In the genomic region with DNA sequence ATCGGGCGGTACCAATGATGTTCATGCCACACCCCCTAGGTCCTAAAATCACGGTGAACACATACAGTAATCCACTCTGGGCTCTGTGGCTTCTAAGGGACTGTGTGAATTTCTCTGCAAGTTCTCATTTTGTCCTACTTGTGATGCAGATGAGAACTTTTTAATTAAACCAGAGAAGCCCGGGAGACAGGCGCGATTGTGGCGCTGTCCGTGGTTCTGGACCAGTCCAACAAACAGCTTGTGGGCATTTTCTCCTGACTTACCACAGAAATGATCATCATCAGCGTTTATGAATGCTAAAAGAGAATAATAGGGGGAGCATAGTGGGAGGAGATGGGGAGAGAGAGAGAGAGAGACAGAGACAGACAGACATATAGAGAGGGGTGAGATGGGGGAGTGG, we compare ENCODE assay signal across 14 mouse cellular contexts.
DNase-seq lines count a peak whose midpoint lies in the region; ATAC-seq lines count a peak whose summit lies in the region.
"Had no signal": no experiment of that assay in that cellular context is flagged by ENCODE, and none has a peak within 500 bp of the region (broad histone marks: within the 10 kb centered on the region; RNA-seq: fewer than 3 reads in every experiment).

No protein-coding gene starts in this region.

- WGBS in hindbrain, embryonic 16.5 days: 15% methylated on average over 9 of the region's 9 CpGs
- 26% methylated on average over 9 of the region's 9 CpGs for WGBS in hindbrain, embryonic 13.5 days
- 27% methylated on average over 9 of the region's 9 CpGs for WGBS in limb, embryonic 10.5 days

- H3K9me3 ChIP-seq in hindbrain, embryonic 16.5 days (ENCODE audit: control insufficient read depth, low read length): no peaks in the 10 kb centered on the region
- 0 out of 2 replicates have a peak, but pooled peaks cover 4% of the 10 kb centered on the region for H3K9me3 ChIP-seq in hindbrain, embryonic 13.5 days
- no peaks in the 10 kb centered on the region for H3K9me3 ChIP-seq in limb, embryonic 10.5 days (replicated peaks)
- H3K9me3 ChIP-seq: forebrain, embryonic 13.5 days had no signal

- H3K4me1 ChIP-seq in hindbrain, embryonic 16.5 days (ENCODE audit: control insufficient read depth, insufficient read depth, low read depth, low read length): peaks cover 2% of the 10 kb centered on the region
- H3K4me1 ChIP-seq in hindbrain, embryonic 13.5 days (replicated peaks): peaks cover 30% of the 10 kb centered on the region
- H3K4me1 ChIP-seq in limb, embryonic 10.5 days: peaks cover 45% of the 10 kb centered on the region

- peak overlapping the region; percentile 19 for H3K4me2 ChIP-seq in hindbrain, embryonic 16.5 days (ENCODE audit: low read length)
- no peak overlapping the region for H3K4me2 ChIP-seq in hindbrain, embryonic 13.5 days
- H3K4me2 ChIP-seq: forebrain, embryonic 13.5 days had no signal

- no peak overlapping the region for H3K4me3 ChIP-seq in hindbrain, embryonic 16.5 days (ENCODE audit: low read length)
- H3K4me3 ChIP-seq in hindbrain, embryonic 13.5 days: no peak overlapping the region
- H3K4me3 ChIP-seq in limb, embryonic 10.5 days: no peak overlapping the region
- H3K4me3 ChIP-seq: forebrain, embryonic 13.5 days; left cerebral cortex, adult 2 months had no signal

- no peaks in the 10 kb centered on the region for H3K36me3 ChIP-seq in hindbrain, embryonic 16.5 days (ENCODE audit: control insufficient read depth, insufficient read depth, low read length)
- H3K36me3 ChIP-seq in hindbrain, embryonic 13.5 days: no peaks in the 10 kb centered on the region
- no peaks in the 10 kb centered on the region for H3K36me3 ChIP-seq in limb, embryonic 10.5 days

- no peak overlapping the region for H3K27ac ChIP-seq in hindbrain, embryonic 16.5 days (ENCODE audit: low read depth, low read length)
- H3K27ac ChIP-seq in hindbrain, embryonic 13.5 days: no peak overlapping the region
- no peak overlapping the region for H3K27ac ChIP-seq in limb, embryonic 10.5 days
- H3K27ac ChIP-seq: forebrain, embryonic 13.5 days; left cerebral cortex, adult 2 months had no signal

- peak; percentile 68 for DNase-seq in testis, postnatal 10 days (ENCODE audit: low spot score)
- no peak for DNase-seq in testis, postnatal 14 days (ENCODE audit: low spot score)
- DNase-seq in limb, embryonic 10.5 days (ENCODE audit: low spot score): peak; percentile 68
- no peak for DNase-seq in right cerebral cortex, postnatal 10 days (ENCODE audit: low spot score in 2 of 2)
- no peak for DNase-seq in thymus, adult 18-20 months
- DNase-seq: gastrocnemius, postnatal 36 days; midbrain, embryonic 14.5 days; spleen, adult 18-20 months; thymus, adult 2 months had no signal

- H3K27me3 ChIP-seq in hindbrain, embryonic 16.5 days (replicated peaks; ENCODE audit: control insufficient read depth, insufficient read depth, low read length): no peaks in the 10 kb centered on the region
- no peaks in the 10 kb centered on the region for H3K27me3 ChIP-seq in hindbrain, embryonic 13.5 days
- H3K27me3 ChIP-seq in limb, embryonic 10.5 days (ENCODE audit: low read depth, poor library complexity, severe bottlenecking): no peaks in the 10 kb centered on the region

- ATAC-seq in hindbrain, embryonic 16.5 days: no peak
- ATAC-seq in hindbrain, embryonic 13.5 days (ENCODE audit: low FRiP score): no peak
- ATAC-seq: activated CD4-positive, CD25-positive, alpha-beta regulatory T cell, adult 4 months; forebrain, embryonic 13.5 days had no signal

- no peak overlapping the region for H3K9ac ChIP-seq in hindbrain, embryonic 16.5 days (ENCODE audit: low read depth, low read length)
- no peak overlapping the region for H3K9ac ChIP-seq in hindbrain, embryonic 13.5 days
- H3K9ac ChIP-seq: forebrain, embryonic 13.5 days had no signal

Comparison
In these comparisons a context has a peak if more than half of its experiments do, and no peak if none do; other contexts are left out.
1. DNase-seq: peak in testis, postnatal 10 days (single experiment) and limb, embryonic 10.5 days (single experiment); none in testis, postnatal 14 days (single experiment), right cerebral cortex, postnatal 10 days (0 of 2) and thymus, adult 18-20 months (0 of 2).